Mouse (Mus musculus) lung, embryonic 16.5 days (tissue): ENCODE measurements around the gene Pop7. TPM values are rescaled to one million over a fixed set of nuclear protein-coding genes. Genes with fewer than 3 reads are reported as not detected.

Experiments used
- ATAC-seq: fragments of 200-750 bp; cut with Nextera tagmentation; 2 replicates; pipeline ENCODE4 v1.8.0; 2017; ENCODE audit warnings: low read depth, mild to moderate bottlenecking, moderate library complexity
- H3K27ac ChIP-seq: fragments of 300-500 bp; sonication (generic); 2 replicates; pipeline ENCODE4 v1.5.1; 2014; ENCODE audit warnings: mild to moderate bottlenecking, control low read depth, low read length
- H3K27me3 ChIP-seq: fragments of 300-500 bp; sonication (generic); 2 replicates; pipeline ENCODE4 v1.6.1; 2014; ENCODE audit warnings: low read depth, low read length, mixed read lengths; ENCODE audit not compliant: control insufficient read depth, insufficient read depth
- H3K36me3 ChIP-seq: fragments of 300-500 bp; sonication (generic); 2 replicates; pipeline ENCODE4 v1.6.1; 2014; ENCODE audit warnings: low read length; ENCODE audit not compliant: control insufficient read depth, insufficient read depth
- H3K4me1 ChIP-seq: fragments of 300-500 bp; sonication (generic); replicated peaks from 2 replicates; pipeline ENCODE4 v1.6.1; 2014; ENCODE audit warnings: low read length, mixed read lengths; ENCODE audit not compliant: control insufficient read depth, insufficient read depth
- H3K4me2 ChIP-seq: fragments of 300-500 bp; sonication (generic); 2 replicates; pipeline ENCODE4 v1.6.1; 2014; ENCODE audit warnings: low read depth, low read length, control low read depth
- H3K4me3 ChIP-seq: fragments of 300-500 bp; sonication (generic); 2 replicates; pipeline ENCODE4 v1.5.1; 2014; ENCODE audit warnings: mild to moderate bottlenecking, low read length, control low read depth
- H3K9ac ChIP-seq: fragments of 300-500 bp; sonication (generic); 2 replicates; pipeline ENCODE4 v1.6.1; 2014; ENCODE audit warnings: low read length, control low read depth
- H3K9me3 ChIP-seq: fragments of 300-500 bp; sonication (generic); 2 replicates; pipeline ENCODE4 v1.6.1; 2016; ENCODE audit warnings: low read length; ENCODE audit not compliant: control insufficient read depth
- WGBS: fragments of 180-500 bp; shearing (Covaris S2); extraction: QIAGEN DNeasy Blood & Tissue Kit; methylation state at CpG from one replicate; pipeline ENCODE4 v1.1.7; 2014; 5-methylcytosine and 5-hydroxymethylcytosine counted together
- polyA plus RNA-seq: library from polyadenylated mRNA; unstranded; fragments of >200 nt; fragmentation: Nextera tagmentation; extraction: Ambion mirVana; gene quantifications from 2 replicates; pipeline ENCODE4 v1.2.1, GENCODE M21; 2015

Pop7 gene
- polyA plus RNA-seq, 1 experiment from 2014 or later, result 54.4 TPM

DNA sequence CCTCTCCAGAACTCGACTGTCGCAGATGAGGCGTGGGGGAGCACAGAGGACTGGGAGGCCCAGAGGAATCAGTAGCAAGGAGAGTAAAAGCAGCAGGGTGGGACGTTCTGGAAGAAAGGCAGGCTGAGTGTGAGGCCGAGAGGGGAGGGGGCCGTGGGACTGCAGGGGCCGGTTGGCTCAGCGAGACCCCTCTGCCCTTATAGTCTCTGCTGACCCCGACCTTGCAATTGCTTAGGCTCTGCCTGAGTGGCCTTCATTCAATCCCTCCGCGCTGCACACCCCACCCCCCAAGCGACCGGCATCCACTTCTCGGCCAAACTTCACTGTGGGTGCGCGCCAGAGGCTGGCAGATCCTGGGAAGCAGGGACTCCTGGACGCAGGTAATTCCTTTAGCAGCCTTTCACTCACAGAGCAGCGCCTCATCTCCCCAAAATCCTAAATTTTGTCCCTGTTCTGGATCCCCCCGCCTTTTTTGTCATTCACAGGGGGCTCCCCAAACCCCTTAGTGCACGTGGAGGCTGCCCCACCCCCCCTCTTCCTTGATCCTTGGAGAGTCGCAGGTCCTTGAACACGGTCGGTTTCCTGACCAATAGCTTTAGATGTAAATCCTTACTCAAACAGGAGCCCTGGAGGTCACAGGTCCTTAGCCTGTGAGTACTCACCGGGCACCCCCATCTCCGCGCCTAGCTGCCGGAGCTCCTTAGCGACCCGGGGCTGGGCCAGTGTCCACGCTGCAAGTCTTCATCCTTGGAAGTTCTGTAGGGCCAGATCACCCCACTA is 17.1 kb downstream of the Pop7 start:
- H3K9ac ChIP-seq, result peak overlapping the region; percentile 52
- H3K36me3 ChIP-seq, result no peaks in the 10 kb centered on the region
- H3K9me3 ChIP-seq, result no peaks in the 10 kb centered on the region; the same call in 1 of the 2 replicates
- H3K27me3 ChIP-seq, result peaks cover 15% of the 10 kb centered on the region
- H3K4me2 ChIP-seq, result peak overlapping the region; percentile 56
- WGBS, result 9% methylated on average over 30 of the region's 30 CpGs
- peak overlapping the region; percentile 37 for H3K4me3 ChIP-seq
- H3K27ac ChIP-seq, result no peak overlapping the region
- peaks cover 2% of the 10 kb centered on the region; the same call in 1 of the 2 replicates for H3K4me1 ChIP-seq
- no peak for ATAC-seq

DNA sequence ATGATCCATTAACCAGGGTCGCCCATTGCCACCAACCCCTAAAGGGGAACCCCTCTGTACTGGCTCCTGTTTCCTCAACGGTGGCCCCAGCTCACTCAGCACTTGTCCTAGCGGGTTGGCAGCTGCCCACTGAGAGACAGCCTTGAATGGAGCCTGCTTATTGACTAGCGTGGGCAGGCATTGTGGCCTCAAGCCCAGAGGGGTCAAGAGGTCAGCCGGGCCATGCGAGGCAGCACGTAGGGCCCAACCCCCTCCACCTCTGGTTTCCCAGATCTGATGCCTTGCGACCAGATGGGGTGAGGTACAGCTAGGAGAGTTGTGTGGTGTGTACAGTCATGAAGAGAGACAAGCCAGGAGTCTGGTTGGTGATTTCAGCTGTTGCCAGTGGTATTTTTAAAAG is 20.4 kb downstream of the Pop7 start:
- no peak for ATAC-seq
- 41% methylated on average over 8 of the region's 8 CpGs for WGBS
- H3K27me3 ChIP-seq, result peaks cover 15% of the 10 kb centered on the region
- H3K9ac ChIP-seq, result no peak overlapping the region
- H3K4me3 ChIP-seq, result no peak overlapping the region
- no peak overlapping the region for H3K27ac ChIP-seq
- H3K36me3 ChIP-seq, result no peaks in the 10 kb centered on the region
- H3K4me2 ChIP-seq, result no peak overlapping the region
- H3K9me3 ChIP-seq, result no peaks in the 10 kb centered on the region
- peaks cover 2% of the 10 kb centered on the region; the same call in 1 of the 2 replicates for H3K4me1 ChIP-seq

DNA sequence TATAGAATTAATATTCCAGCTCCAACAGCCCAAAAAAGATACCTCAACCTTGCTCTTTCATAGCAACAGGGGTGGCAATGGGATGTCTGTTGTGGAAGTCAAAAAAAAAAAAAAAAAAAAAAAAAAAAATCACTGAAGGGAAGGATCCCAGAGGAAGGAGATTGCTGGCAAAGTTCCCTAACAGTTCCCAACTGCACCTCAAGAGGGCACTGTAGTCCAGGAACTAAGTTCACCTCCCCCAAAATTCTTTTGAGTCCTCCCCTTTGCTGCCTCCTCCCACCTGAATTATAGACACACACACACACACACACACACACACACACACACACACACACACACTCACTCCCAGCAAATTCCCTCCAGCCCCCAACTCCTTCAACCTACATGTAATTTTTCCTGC is 21.2 kb downstream of the Pop7 start:
- H3K27me3 ChIP-seq, result peaks cover 8% of the 10 kb centered on the region
- no peak; the same call in 1 of the 2 replicates for ATAC-seq
- H3K36me3 ChIP-seq, result no peaks in the 10 kb centered on the region
- H3K27ac ChIP-seq, result no peak overlapping the region
- H3K4me3 ChIP-seq, result no peak overlapping the region
- H3K9me3 ChIP-seq, result no peaks in the 10 kb centered on the region
- no peak overlapping the region for H3K4me2 ChIP-seq
- H3K9ac ChIP-seq, result no peak overlapping the region
- peaks cover 2% of the 10 kb centered on the region; the same call in 1 of the 2 replicates for H3K4me1 ChIP-seq

DNA sequence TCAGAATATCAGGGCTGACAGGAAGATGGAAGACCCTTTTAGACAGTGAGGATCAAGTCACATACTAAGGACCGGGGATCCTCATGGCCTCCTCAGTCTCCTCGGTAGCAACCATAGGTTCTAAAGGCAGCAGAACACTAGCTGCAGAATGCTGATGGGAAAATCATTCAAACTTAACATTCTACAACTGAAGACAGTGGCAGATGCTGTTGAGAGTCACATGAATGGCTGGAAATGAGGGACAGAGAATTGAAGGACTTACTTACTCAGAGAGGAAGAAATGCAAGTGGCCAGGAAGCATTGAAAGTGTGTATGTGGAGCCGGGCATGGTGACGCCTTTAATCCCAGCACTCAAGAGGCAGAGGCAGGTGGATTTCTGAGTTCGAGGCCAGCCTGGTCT is 25.4 kb downstream of the Pop7 start, which contains the start of gene Zan:
TSS of gene Zan (minus strand) at position 101 of the 400 bp plus-strand sequence.
- ATAC-seq, result no peak
- WGBS, result 76% methylated on average over 5 of the region's 5 CpGs
- Histone ChIP-seq H3K4me1 (peaks cover 7% of the 10 kb centered on the region), H3K27me3 (no peaks in the 10 kb centered on the region), H3K9me3 (no peaks in the 10 kb centered on the region), H3K27ac (no peak within 1 kb of the TSS), H3K36me3 (no peaks in the 10 kb centered on the region), H3K4me2 (no peak within 1 kb of the TSS), H3K9ac (no peak within 1 kb of the TSS), H3K4me3 (no peak within 1 kb of the TSS)

DNA sequence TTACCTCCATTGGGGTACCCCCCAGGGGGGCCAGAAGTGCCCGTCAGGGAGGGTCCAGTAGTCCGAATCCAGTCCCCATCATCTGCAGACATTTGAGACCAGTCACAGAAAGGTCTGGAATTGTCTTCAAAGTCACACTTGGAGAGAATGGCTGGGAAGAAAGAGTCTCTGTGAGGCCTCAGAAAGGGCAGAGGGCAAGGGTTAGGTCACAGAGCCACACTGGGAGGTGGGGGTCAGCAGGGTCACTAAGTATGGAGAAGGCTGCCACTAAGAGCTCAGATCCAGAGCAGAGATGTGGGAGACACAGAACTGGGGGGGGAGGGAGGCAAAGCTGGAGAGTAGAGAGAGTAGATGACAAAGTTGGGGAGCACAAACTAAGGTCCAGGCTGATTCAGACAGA is 28.0 kb downstream of the Pop7 start:
- ATAC-seq, result no peak
- Histone ChIP-seq H3K4me3 (no peak overlapping the region), H3K27ac (no peak overlapping the region), H3K27me3 (no peaks in the 10 kb centered on the region), H3K4me1 (peaks cover 8% of the 10 kb centered on the region), H3K9me3 (no peaks in the 10 kb centered on the region), H3K4me2 (no peak overlapping the region), H3K36me3 (no peaks in the 10 kb centered on the region), H3K9ac (no peak overlapping the region)
- WGBS, result 52% methylated on average over 2 of the region's 2 CpGs

DNA sequence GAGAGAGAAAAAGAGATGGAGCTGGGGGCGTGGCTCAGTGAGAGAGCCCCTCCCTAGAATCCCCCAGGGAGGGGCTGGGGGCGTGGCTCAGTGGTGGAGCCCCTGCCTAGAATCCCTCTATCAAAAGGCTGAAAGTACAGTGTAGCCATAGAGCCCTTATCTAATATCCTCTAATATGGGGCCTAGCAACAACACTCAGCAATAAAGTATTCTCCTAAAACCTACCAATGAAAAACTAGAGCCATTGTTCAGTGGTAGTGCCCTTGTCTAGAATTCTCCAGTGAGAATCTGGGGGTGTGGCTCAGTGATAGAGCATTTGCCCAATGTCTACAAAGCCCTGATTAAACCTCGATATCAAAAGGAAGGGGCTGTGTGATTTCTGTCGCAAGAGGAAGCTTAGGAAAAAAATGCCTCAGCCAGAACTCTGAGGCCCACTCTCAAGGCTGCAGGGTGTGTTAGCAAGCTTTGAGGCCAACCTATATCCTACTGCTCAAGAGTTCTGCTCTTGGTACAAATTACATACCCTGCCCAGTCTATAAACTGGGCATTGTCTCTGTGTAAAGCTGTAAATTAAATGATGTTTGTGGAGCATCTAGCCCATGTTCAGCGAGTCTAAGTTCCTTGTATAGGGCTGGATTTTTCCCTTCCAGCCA is 29.9 kb downstream of the Pop7 start:
- Histone ChIP-seq H3K36me3 (no peaks in the 10 kb centered on the region), H3K9ac (no peak overlapping the region), H3K27ac (peak overlapping the region; percentile 73), H3K27me3 (no peaks in the 10 kb centered on the region), H3K4me3 (no peak overlapping the region), H3K4me1 (peaks cover 8% of the 10 kb centered on the region), H3K4me2 (no peak overlapping the region), H3K9me3 (no peaks in the 10 kb centered on the region)
- WGBS, result 42% methylated on average over 5 of the region's 5 CpGs
- ATAC-seq, result peak; percentile 72

DNA sequence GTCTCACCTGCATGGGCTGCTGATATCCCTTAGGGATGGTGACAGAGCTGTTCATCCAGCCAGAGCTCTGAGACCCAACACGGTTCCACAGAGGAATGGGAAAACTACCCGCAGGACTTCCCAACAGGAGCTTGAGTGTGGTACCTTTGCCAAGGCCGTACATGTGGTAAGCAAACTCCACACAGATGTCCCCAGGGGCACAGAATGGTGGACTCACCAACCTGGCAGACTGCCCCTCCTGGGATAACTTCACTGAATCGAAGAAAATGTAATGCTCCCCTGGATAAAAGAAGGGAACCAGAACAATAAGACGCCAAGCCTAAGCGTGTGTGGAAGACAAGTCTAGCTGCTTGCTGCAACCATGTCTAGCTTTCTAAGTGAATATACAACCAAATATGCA is 35.4 kb downstream of the Pop7 start:
- H3K9me3 ChIP-seq, result 0 out of 2 replicates have a peak, but pooled peaks cover 2% of the 10 kb centered on the region
- H3K4me1 ChIP-seq, result peaks cover 3% of the 10 kb centered on the region; the same call in 1 of the 2 replicates
- H3K9ac ChIP-seq, result no peak overlapping the region
- 89% methylated on average over 6 of the region's 6 CpGs for WGBS
- no peak overlapping the region for H3K4me3 ChIP-seq
- H3K27ac ChIP-seq, result no peak overlapping the region
- ATAC-seq, result no peak
- no peaks in the 10 kb centered on the region for H3K36me3 ChIP-seq
- no peaks in the 10 kb centered on the region for H3K27me3 ChIP-seq
- H3K4me2 ChIP-seq, result no peak overlapping the region

DNA sequence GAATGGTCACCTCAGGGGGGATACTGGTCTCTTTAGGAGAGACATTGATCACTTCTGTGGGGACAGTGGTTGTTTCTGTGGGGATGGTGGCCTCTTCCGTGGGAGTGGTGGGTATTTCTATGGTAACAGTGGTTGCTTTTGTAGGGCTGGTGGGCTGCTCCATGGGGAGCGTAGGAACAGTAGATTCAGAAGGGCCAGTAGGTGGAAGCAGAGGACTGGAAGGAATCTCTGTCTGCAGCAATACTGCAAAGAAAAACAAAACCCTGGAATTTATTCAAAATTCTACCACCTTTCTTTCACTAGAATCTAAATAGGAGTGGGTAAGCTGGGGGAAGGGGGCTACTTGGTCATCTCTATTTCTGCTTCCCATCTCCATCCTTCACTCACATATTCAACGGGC is 37.3 kb downstream of the Pop7 start:
- H3K4me2 ChIP-seq, result no peak overlapping the region
- WGBS, result 40% methylated on average over 3 of the region's 3 CpGs
- 0 out of 2 replicates have a peak, but pooled peaks cover 2% of the 10 kb centered on the region for H3K9me3 ChIP-seq
- no peaks in the 10 kb centered on the region for H3K36me3 ChIP-seq
- no peaks in the 10 kb centered on the region for H3K4me1 ChIP-seq
- H3K27me3 ChIP-seq, result no peaks in the 10 kb centered on the region
- H3K4me3 ChIP-seq, result no peak overlapping the region
- H3K9ac ChIP-seq, result no peak overlapping the region
- no peak overlapping the region for H3K27ac ChIP-seq
- no peak for ATAC-seq

DNA sequence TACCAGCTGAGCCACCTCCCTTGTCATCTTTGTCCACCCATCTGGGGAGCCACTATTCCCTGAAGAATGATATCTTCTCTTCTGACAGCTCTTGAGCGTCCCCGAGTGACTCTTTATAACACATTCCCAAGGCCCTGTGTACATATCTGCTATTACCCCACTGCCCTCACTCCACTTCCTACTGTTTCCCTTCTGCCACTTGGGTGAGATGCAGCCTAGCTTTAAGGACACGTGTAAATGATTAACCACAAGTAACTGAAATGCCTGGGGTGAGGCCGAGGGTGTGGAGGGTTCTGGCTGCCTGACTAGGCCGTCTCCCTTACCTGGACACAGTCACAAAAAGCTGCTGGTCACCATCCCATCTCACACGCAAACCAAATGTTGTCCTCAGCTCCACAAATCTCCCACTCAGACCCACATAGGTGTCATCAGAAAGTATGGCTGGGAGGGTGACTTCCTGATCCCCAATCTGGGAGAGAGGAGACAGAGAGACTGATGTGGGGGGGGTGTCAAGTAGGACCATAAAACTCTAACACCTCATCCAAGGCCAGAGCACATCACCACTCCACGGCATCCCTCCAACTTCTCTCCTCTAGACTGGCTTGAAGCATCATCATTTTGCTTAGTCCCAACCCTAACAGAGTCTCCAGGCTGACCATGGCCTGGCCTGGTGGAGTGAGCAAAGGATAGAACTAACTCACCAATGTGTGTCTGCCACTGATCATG is 46.3 kb downstream of the Pop7 start:
- Histone ChIP-seq H3K36me3 (no peaks in the 10 kb centered on the region), H3K9ac (0 out of 2 replicates have a peak overlapping the region, but pooled peaks have one; percentile 4), H3K4me2 (no peak overlapping the region), H3K9me3 (no peaks in the 10 kb centered on the region), H3K27ac (peak overlapping the region; percentile 86), H3K4me1 (peaks cover 5% of the 10 kb centered on the region), H3K27me3 (no peaks in the 10 kb centered on the region), H3K4me3 (no peak overlapping the region)
- WGBS, result 48% methylated on average over 7 of the region's 7 CpGs
- ATAC-seq, result peak; percentile 94
